Mouse (Mus musculus) CD4-positive, CD25-positive, alpha-beta regulatory T cell, adult 2 months (primary cell): ENCODE data around the gene Kri1.
"Not testable (repeated sequence)": the region's sequence is repeated elsewhere in the genome, so short reads cannot be mapped to it uniquely, and the experiment has no call there.

ENCODE experiments used
- DNase-seq: peaks from one replicate; pipeline ENCODE4 v3.0.0-alpha.2; 2012; ENCODE audit warnings: low read depth, low spot score

Gene Kri1

GRCm38 (mm10) chr9:21274336-21274735 is 13.4 kb downstream of the Kri1 start:
- DNase-seq = no peak

GRCm38 (mm10) chr9:21273520-21274228 is 14.1 kb downstream of the Kri1 start:
- no peak for DNase-seq

GRCm38 (mm10) chr9:21273094-21273493 is 14.7 kb downstream of the Kri1 start:
- no peak for DNase-seq

GRCm38 (mm10) chr9:21272391-21272790 is 15.4 kb downstream of the Kri1 start:
- no peak for DNase-seq

- not testable (repeated sequence) for DNase-seq
Observed at GRCm38 (mm10) chr9:21269590-21269989, 18.2 kb downstream of the Kri1 start.

- DNase-seq = no peak
Observed at GRCm38 (mm10) chr9:21268305-21268704, 19.5 kb downstream of the Kri1 start.

GRCm38 (mm10) chr9:21266889-21267288 is 20.9 kb downstream of the Kri1 start:
- no peak for DNase-seq

- no peak for DNase-seq
Observed at GRCm38 (mm10) chr9:21265611-21266010, 22.2 kb downstream of the Kri1 start.

GRCm38 (mm10) chr9:21265000-21265561 is 22.7 kb downstream of the Kri1 start, which contains the start of gene Atg4d:
Atg4d (plus strand) TSS chr9:21265293.
- DNase-seq = peak; percentile 95

- DNase-seq = no peak
Observed at GRCm38 (mm10) chr9:21264272-21264999, 23.3 kb downstream of the Kri1 start.

GRCm38 (mm10) chr9:21261831-21262230 is 25.9 kb downstream of the Kri1 start:
- DNase-seq = no peak

- DNase-seq = peak; percentile 60
Observed at GRCm38 (mm10) chr9:21260491-21261040, 27.2 kb downstream of the Kri1 start.

GRCm38 (mm10) chr9:21256349-21256748 is 31.4 kb downstream of the Kri1 start:
- not testable (repeated sequence) for DNase-seq

GRCm38 (mm10) chr9:21254690-21255089 is 33.1 kb downstream of the Kri1 start:
- no peak for DNase-seq

GRCm38 (mm10) chr9:21251116-21251735 is 36.5 kb downstream of the Kri1 start:
- no peak for DNase-seq

GRCm38 (mm10) chr9:21250509-21250908 is 37.3 kb downstream of the Kri1 start:
- DNase-seq = no peak

- DNase-seq = no peak
Observed at GRCm38 (mm10) chr9:21249629-21250508, 37.9 kb downstream of the Kri1 start.

- no peak for DNase-seq
Observed at GRCm38 (mm10) chr9:21248326-21248725, 39.4 kb downstream of the Kri1 start, which contains the start of gene S1pr5. S1pr5 (minus strand) TSS chr9:21248443.

- DNase-seq = no peak
Observed at GRCm38 (mm10) chr9:21246342-21246741, 41.4 kb downstream of the Kri1 start.

GRCm38 (mm10) chr9:21245113-21245487 is 42.7 kb downstream of the Kri1 start:
- DNase-seq = no peak
